Mouse (Mus musculus) intestine, postnatal 0 days (tissue): ENCODE data around the gene Lbhd1. TPM values are rescaled to one million over a fixed set of nuclear protein-coding genes. Genes with fewer than 3 reads are reported as not detected.

Experiments used
- ATAC-seq: fragments of 200-750 bp; cut with Nextera tagmentation; 2 replicates; pipeline ENCODE4 v1.8.0; 2017; ENCODE audit warnings: mild to moderate bottlenecking, moderate TSS enrichment, moderate library complexity
- H3K27ac ChIP-seq: fragments of 300-500 bp; sonication (generic); 2 replicates; pipeline ENCODE4 v1.5.1; 2014; ENCODE audit warnings: mild to moderate bottlenecking, low read depth, low read length, moderate library complexity
- H3K27me3 ChIP-seq: fragments of 300-500 bp; sonication (generic); replicated peaks from 2 replicates; pipeline ENCODE4 v1.6.1; 2014; ENCODE audit warnings: low read length, mixed read lengths; ENCODE audit not compliant: control insufficient read depth, insufficient read depth
- H3K36me3 ChIP-seq: fragments of 300-500 bp; sonication (generic); 2 replicates; pipeline ENCODE4 v1.6.1; 2014; ENCODE audit warnings: mild to moderate bottlenecking, moderate library complexity; ENCODE audit not compliant: control insufficient read depth, insufficient read depth
- H3K4me1 ChIP-seq: fragments of 300-500 bp; sonication (generic); replicated peaks from 2 replicates; pipeline ENCODE4 v1.6.1; 2014; ENCODE audit warnings: antibody characterized with exemption, low read length, mixed read lengths; ENCODE audit not compliant: control insufficient read depth, insufficient read depth
- H3K4me2 ChIP-seq: fragments of 300-500 bp; sonication (generic); replicated peaks from 2 replicates; pipeline ENCODE4 v1.6.1; 2014; ENCODE audit warnings: low read depth, mild to moderate bottlenecking, moderate library complexity
- H3K4me3 ChIP-seq: fragments of 300-500 bp; sonication (generic); 2 replicates; pipeline ENCODE4 v1.5.1; 2014; ENCODE audit warnings: low read depth, low read length
- H3K9ac ChIP-seq: fragments of 300-500 bp; sonication (generic); 2 replicates; pipeline ENCODE4 v1.6.1; 2014; ENCODE audit warnings: mild to moderate bottlenecking, low read depth, low read length
- H3K9me3 ChIP-seq: fragments of 300-500 bp; sonication (generic); 2 replicates; pipeline ENCODE4 v1.6.1; 2016; ENCODE audit warnings: mixed run types; ENCODE audit not compliant: control insufficient read depth
- CTCF ChIP-seq: sonication (generic); IDR thresholded peaks from 2 replicates; pipeline ENCODE4 v1.5.1; 2016; ENCODE audit warnings: low read depth, mild to moderate bottlenecking, control low read depth, antibody characterized with exemption, moderate library complexity
- WGBS: fragments of 180-500 bp; shearing (Covaris S2); extraction: QIAGEN DNeasy Blood & Tissue Kit; methylation state at CpG from one replicate; pipeline ENCODE4 v1.1.7; 2014; 5-methylcytosine and 5-hydroxymethylcytosine counted together
- polyA plus RNA-seq: library from polyadenylated mRNA; unstranded; fragments of >200 nt; fragmentation: Nextera tagmentation; extraction: Ambion mirVana; gene quantifications from 2 replicates; pipeline ENCODE4 v1.2.1, GENCODE M21; 2015

Gene Lbhd1
- polyA plus RNA-seq, 1 experiment from 2014 or later: 44.6 TPM

DNA sequence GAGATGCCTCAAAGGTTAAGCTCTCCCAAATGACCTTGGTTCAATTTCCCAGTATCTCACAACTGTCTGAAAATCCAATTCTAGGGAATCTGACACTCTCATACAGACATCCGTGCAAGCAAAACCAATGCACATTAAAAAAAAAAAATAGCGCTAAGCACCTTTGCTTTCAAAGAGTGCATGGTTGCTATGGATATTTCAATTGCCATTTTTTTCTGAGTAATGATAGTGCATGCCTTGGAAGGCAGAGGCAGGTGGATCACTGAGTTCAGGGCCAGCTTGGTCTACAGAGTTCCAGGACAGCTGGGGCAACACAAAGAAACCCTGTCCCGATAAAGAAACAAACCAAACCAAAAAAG lies 2.5 kb upstream of the Lbhd1 start:
- peaks cover 15% of the 10 kb centered on the region for H3K36me3 ChIP-seq
- 14% methylated on average over 3 of the region's 3 CpGs for WGBS
- H3K27ac ChIP-seq: no peak overlapping the region
- no peaks in the 10 kb centered on the region for H3K9me3 ChIP-seq
- H3K4me3 ChIP-seq: peak overlapping the region; percentile 61
- H3K4me2 ChIP-seq: peak overlapping the region; percentile 81
- peak overlapping the region; percentile 78 for H3K9ac ChIP-seq
- no peak for TF ChIP-seq CTCF
- peak; percentile 26; the same call in 1 of the 2 replicates for ATAC-seq
- H3K4me1 ChIP-seq: no peaks in the 10 kb centered on the region
- H3K27me3 ChIP-seq: no peaks in the 10 kb centered on the region

DNA sequence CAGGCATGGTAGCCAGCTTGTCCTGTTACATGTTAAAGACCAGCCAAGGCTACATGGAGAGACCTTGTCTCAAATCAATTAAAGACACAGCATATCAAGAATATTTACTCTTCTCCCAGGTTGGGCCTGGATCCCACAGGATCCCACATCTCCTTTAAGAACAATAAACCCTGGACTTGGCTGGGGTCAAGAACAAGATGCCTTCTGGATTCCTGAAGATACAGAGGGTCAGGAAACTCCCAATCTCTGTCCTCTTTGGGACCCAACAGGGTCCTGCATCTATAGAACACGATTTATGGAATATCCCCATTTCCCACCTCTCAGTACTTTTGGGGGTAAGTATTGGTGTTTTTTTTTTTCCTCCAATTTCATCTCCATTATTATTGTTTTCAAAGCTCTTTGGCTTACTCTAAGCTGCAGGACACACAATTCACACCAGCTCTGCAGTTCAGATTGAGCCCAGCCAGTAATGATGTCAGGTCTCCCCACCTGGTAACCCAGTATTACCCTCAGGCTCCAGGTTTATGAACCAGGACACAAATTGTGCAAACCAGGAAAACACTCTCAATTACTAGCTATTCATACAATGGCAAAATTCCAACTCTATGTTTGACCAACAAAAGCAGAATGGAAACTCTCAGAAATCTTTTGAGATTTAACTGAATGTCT lies 3.5 kb downstream of the Lbhd1 start:
- TF ChIP-seq CTCF: no peak
- Histone ChIP-seq H3K27me3 (no peaks in the 10 kb centered on the region), H3K27ac (no peak overlapping the region), H3K4me2 (no peak overlapping the region), H3K4me3 (no peak overlapping the region), H3K36me3 (peaks cover 11% of the 10 kb centered on the region), H3K9me3 (no peaks in the 10 kb centered on the region), H3K4me1 (0 out of 2 replicates have a peak, but pooled peaks cover 3% of the 10 kb centered on the region), H3K9ac (no peak overlapping the region)
- 52% methylated on average over 1 of the region's 1 CpGs for WGBS
- no peak for ATAC-seq

DNA sequence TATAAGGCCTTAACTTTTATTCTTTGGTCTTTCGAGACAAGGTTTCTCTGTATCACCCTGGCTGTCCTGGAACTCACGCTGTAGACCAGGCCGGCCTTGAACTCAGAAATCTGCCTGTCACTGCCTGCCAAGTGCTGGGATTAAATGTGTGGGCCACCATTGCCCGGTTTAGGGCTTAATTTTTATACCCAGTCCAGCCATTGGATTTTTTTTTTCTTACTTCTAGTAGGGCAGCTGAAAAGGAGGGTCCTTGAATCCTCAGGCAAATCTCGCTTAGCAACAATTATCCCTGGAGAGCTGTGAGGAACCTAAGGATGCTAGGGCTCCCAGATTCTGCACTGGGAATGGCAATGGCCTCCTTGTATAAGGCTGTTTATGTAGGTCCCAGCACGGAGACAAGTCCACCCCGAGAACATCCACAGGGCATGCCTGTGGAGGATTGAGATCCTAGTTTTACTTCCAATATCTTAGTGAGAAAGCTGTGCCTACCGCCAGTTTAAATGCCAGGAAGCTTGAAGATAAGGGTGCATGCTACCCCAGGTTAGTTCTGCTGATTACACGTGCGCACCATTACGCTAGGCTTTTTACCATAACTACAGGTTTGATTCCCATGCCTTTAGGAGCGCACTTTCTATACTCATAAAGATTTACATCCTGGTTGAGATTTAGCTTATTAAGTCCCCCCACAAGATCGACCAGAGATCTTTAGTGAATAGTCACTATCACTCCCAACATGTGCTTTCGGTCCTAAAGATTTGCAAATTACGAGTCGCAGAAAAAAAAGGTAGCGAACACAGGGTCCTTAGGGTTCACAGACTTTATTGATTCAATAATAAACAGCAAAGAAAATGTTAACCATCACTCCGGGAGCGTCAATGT lies 4.3 kb downstream of the Lbhd1 start:
- 15% methylated on average over 19 of the region's 19 CpGs for WGBS
- H3K4me3 ChIP-seq: peak overlapping the region; percentile 67
- H3K36me3 ChIP-seq: peaks cover 11% of the 10 kb centered on the region
- no peak for TF ChIP-seq CTCF
- ATAC-seq: no peak
- H3K4me1 ChIP-seq: 0 out of 2 replicates have a peak, but pooled peaks cover 3% of the 10 kb centered on the region
- no peaks in the 10 kb centered on the region for H3K27me3 ChIP-seq
- H3K9ac ChIP-seq: peak overlapping the region; percentile 65
- H3K27ac ChIP-seq: peak overlapping the region; percentile 65; the same call in 1 of the 2 replicates
- H3K9me3 ChIP-seq: no peaks in the 10 kb centered on the region
- peak overlapping the region; percentile 66 for H3K4me2 ChIP-seq

DNA sequence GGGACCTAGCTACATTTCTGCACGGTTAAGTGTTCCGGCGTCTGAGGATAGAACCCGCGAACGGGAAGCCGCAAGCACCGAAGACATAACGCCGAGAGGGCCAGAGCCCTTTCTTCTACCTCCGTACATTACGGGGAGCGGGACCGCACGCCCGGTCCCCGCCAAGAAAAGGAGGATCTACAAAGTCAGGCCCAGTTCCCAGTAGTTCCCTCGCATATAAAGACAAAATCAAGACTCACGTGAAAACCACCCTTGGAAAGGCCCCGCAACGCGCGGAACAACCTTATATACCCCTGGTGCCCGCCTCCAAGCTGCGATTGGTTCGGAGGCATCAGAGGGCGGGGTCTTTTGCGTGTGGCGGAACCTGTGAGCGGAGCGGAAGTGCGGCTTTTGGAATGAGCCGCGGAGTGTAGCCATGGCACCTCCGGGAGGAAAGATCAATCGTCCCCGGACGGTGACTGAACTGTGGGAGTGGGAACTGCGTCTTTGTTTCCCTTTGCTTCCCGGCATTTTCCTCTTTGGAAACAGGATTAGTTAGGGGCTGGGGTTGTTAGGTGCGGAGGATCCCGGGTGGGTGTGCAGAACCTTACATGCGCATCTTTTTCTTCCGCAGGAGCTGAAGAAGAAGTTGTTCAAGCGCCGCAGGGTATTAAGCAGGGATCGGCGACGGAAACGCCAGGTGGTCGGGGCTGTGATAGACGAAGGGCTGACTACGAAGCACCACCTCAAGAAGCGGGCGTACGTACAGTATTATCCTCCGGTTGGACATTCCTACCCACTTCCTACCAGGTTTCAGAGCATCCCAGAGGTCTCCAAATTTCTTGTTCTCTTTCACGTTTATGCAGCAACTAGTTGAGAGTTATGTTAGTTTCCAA lies 5.2 kb downstream of the Lbhd1 start, which contains the start of the genes 1810009A15Rik and Gm49416:
Gene 1810009A15Rik (plus strand): TSS at position 343 of the 875 bp plus-strand sequence.
Gene Gm49416 (plus strand): TSS at position 416 of the 875 bp plus-strand sequence.
- H3K27me3 ChIP-seq: no peaks in the 10 kb centered on the region
- no peaks in the 10 kb centered on the region for H3K9me3 ChIP-seq
- peak within 1 kb of the TSS; percentile 72 for H3K9ac ChIP-seq
- H3K4me2 ChIP-seq: peak within 1 kb of the TSS; percentile 66
- under 1% methylated on average over 58 of the region's 58 CpGs for WGBS
- H3K4me1 ChIP-seq: 0 out of 2 replicates have a peak, but pooled peaks cover 3% of the 10 kb centered on the region
- H3K36me3 ChIP-seq: peaks cover 11% of the 10 kb centered on the region
- peak within 1 kb of the TSS; percentile 67 for H3K4me3 ChIP-seq
- peak within 1 kb of the TSS; percentile 73; the same call in 1 of the 2 replicates for H3K27ac ChIP-seq
- ATAC-seq: peak; percentile 95
- no peak for TF ChIP-seq CTCF

DNA sequence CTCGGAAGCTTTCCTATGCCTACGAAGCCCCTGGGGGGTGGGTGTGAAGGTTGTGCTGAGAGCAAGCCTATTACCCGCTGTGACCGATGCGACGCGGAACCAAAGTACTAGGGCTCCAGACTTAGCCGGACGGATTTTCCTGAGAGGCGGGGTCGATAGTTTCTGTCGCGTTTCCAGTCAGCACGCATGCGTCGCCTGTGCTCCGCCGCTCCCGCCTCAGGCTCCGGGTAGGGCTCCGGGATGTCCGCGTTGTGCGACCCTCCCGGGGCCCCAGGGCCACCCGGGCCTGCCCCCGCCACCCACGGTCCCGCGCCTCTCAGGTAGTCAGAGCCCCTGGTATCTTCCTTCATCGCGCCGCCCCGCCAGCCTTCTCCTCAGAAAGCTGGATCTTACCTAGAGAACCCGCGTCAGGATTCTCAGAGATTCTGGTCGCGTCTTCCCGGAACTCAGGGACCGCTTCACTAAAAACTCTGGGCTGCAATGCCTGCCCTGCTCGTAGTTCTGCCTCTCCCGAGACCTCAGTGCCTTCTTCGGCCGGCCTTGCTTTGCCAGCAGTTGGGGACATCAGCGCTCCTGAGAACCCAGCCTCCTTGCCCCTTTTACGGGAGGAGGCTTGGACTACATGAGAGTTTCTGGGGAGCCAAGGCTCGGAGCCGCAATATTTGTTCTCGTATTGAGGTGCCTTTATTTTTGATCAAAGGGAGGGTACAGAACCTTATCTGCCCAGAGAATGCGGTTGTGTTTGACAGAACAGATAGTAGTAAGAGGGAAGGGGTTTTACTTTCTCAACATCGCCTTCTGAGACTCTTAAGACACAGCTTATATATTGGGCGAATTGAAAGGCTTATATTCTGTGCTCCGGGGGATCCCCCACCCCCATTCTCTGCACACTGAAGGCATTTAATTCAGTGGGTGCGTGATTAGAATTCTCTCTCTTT lies 9.6 kb downstream of the Lbhd1 start, which contains the start of gene Ints5:
Gene Ints5 (plus strand): TSS at position 177 of the 938 bp plus-strand sequence.
- H3K4me3 ChIP-seq: peak within 1 kb of the TSS; percentile 93
- TF ChIP-seq CTCF: no peak
- no peaks in the 10 kb centered on the region for H3K4me1 ChIP-seq
- peak; percentile 35 for ATAC-seq
- peak within 1 kb of the TSS; percentile 91 for H3K9ac ChIP-seq
- 1% methylated on average over 54 of the region's 54 CpGs for WGBS
- no peaks in the 10 kb centered on the region for H3K27me3 ChIP-seq
- H3K9me3 ChIP-seq: no peaks in the 10 kb centered on the region
- H3K36me3 ChIP-seq: peaks cover 24% of the 10 kb centered on the region
- peak within 1 kb of the TSS; percentile 73 for H3K4me2 ChIP-seq
- peak within 1 kb of the TSS; percentile 84 for H3K27ac ChIP-seq
